8 mouse cellular contexts compared by ENCODE assay signal in genomic region chr8:41573027-41573885, GRCm38 (mm10).
DNase-seq lines count a peak whose midpoint lies in the region; ATAC-seq and TF ChIP-seq lines count a peak whose summit lies in the region.
"Had no signal": no experiment of that assay in that cellular context is flagged by ENCODE, and none has a peak within 500 bp of the region (broad histone marks: within the 10 kb centered on the region; RNA-seq: fewer than 3 reads in every experiment).

No protein-coding gene starts in this region.

- no peak overlapping the region for H3K9ac ChIP-seq in forebrain, embryonic 11.5 days (ENCODE audit: low read length)
- no peak overlapping the region for H3K9ac ChIP-seq in hindbrain, embryonic 16.5 days (ENCODE audit: low read depth, low read length)

- TF ChIP-seq POLR2A in small intestine, adult 2 months (IDR thresholded peaks at IDR 0.05; ENCODE audit: low read depth, low read length), result no peak

- no peak overlapping the region for H3K27ac ChIP-seq in forebrain, embryonic 11.5 days (ENCODE audit: low read depth, low read length)
- H3K27ac ChIP-seq in hindbrain, embryonic 16.5 days (ENCODE audit: low read depth, low read length), result no peak overlapping the region
- H3K27ac ChIP-seq in small intestine, adult 2 months (ENCODE audit: insufficient read depth, low read depth, low read length), result no peak overlapping the region
- H3K27ac ChIP-seq: macrophage had no signal

- H3K27me3 ChIP-seq in forebrain, embryonic 11.5 days (ENCODE audit: control insufficient read depth, insufficient read depth, low read length), result no peaks in the 10 kb centered on the region
- H3K27me3 ChIP-seq in hindbrain, embryonic 16.5 days (replicated peaks; ENCODE audit: control insufficient read depth, insufficient read depth, low read length), result no peaks in the 10 kb centered on the region
- no peaks in the 10 kb centered on the region for H3K27me3 ChIP-seq in small intestine, adult 2 months (ENCODE audit: control insufficient read depth, insufficient read depth, low read length)

- no peak overlapping the region for H3K4me3 ChIP-seq in forebrain, embryonic 11.5 days (ENCODE audit: low read depth, low read length)
- H3K4me3 ChIP-seq in hindbrain, embryonic 16.5 days (ENCODE audit: low read length), result no peak overlapping the region
- no peak overlapping the region for H3K4me3 ChIP-seq in small intestine, adult 2 months (ENCODE audit: low read depth, low read length)

- no peak overlapping the region for H3K4me2 ChIP-seq in forebrain, embryonic 11.5 days (ENCODE audit: low read depth, low read length, severe bottlenecking)
- peak overlapping the region; percentile 27; the same call in 1 of the 2 replicates for H3K4me2 ChIP-seq in hindbrain, embryonic 16.5 days (ENCODE audit: low read length)

- WGBS in forebrain, embryonic 11.5 days, result 35% methylated on average over 10 of the region's 10 CpGs
- WGBS in hindbrain, embryonic 16.5 days, result 36% methylated on average over 10 of the region's 10 CpGs
- 51% methylated on average over 10 of the region's 10 CpGs for WGBS in small intestine, adult 2 months

- H3K9me3 ChIP-seq in forebrain, embryonic 11.5 days (ENCODE audit: control insufficient read depth, low read length), result no peaks in the 10 kb centered on the region
- no peaks in the 10 kb centered on the region for H3K9me3 ChIP-seq in hindbrain, embryonic 16.5 days (ENCODE audit: control insufficient read depth, low read length)

- peak; percentile 82 for ATAC-seq in forebrain, embryonic 11.5 days (replicated peaks; ENCODE audit: low FRiP score)
- peak; percentile 89 for ATAC-seq in hindbrain, embryonic 16.5 days

- peak; percentile 73; the same call in 1 of the 2 replicates for TF ChIP-seq CTCF in small intestine, adult 2 months (IDR thresholded peaks at IDR 0.05; ENCODE audit: extremely low read depth, insufficient read length, insufficient replicate concordance, low read depth, low read length)

- 0 out of 2 replicates have a peak, but pooled peaks cover 2% of the 10 kb centered on the region for H3K4me1 ChIP-seq in forebrain, embryonic 11.5 days (replicated peaks; ENCODE audit: control insufficient read depth, insufficient read depth, low read length)
- no peaks in the 10 kb centered on the region for H3K4me1 ChIP-seq in hindbrain, embryonic 16.5 days (ENCODE audit: control insufficient read depth, insufficient read depth, low read depth, low read length)
- H3K4me1 ChIP-seq in small intestine, adult 2 months (ENCODE audit: control insufficient read depth, insufficient read depth, insufficient read length, low read length), result no peaks in the 10 kb centered on the region

- H3K36me3 ChIP-seq in forebrain, embryonic 11.5 days (ENCODE audit: control insufficient read depth, insufficient read depth, low read length), result no peaks in the 10 kb centered on the region
- no peaks in the 10 kb centered on the region for H3K36me3 ChIP-seq in hindbrain, embryonic 16.5 days (ENCODE audit: control insufficient read depth, insufficient read depth, low read length)
- no peaks in the 10 kb centered on the region for H3K36me3 ChIP-seq in small intestine, adult 2 months (ENCODE audit: control insufficient read depth, insufficient read depth, low read length)

- DNase-seq in R1 (ENCODE audit: low read depth, low spot score), result peak; percentile 75
- peak; percentile 23 for DNase-seq in c-Kit-positive CD71-negative TER-119-negative erythroid progenitor cells, embryonic 14.5 days (ENCODE audit: low read depth)
- peak; percentile 86 for DNase-seq in forebrain, embryonic 11.5 days (ENCODE audit: low spot score)
- DNase-seq in layer of hippocampus, postnatal 36 days, result peak; percentile 59 to 78
- peak; percentile 87 for DNase-seq in mesoderm, embryonic 11.5 days (ENCODE audit: low read depth, low spot score)

Comparison
In these comparisons a context has a peak if more than half of its experiments do, and no peak if none do; other contexts are left out.
1. DNase-seq: peak in every context shown above with its lines; median percentile 87 in mesoderm, embryonic 11.5 days; 86 in forebrain, embryonic 11.5 days; 75 in R1; 68 in layer of hippocampus, postnatal 36 days; 23 in c-Kit-positive CD71-negative TER-119-negative erythroid progenitor cells, embryonic 14.5 days.